Mouse (Mus musculus) embryonic stem cell, embryonic (primary cell): Measurements from ENCODE around the gene Zfp708.

Experiments used
- CTCF ChIA-PET, 4 experiments: fragments of 300-600 bp in 2 of 4; fragments of 350-600 bp in 2 of 4; sonication (Branson Sonifier 250); formaldehyde crosslinking; loops; one replicate each; lab custom pipeline; 2022; ENCODE audit warnings: inconsistent platforms in 2 of 4; lab: Charles Lee
- POLR2A ChIA-PET, 4 experiments: fragments of 300-600 bp in 2 of 4; fragments of 350-600 bp in 2 of 4; sonication (Branson Sonifier 250); formaldehyde crosslinking; loops; one replicate each; lab custom pipeline; 2022; ENCODE audit warnings: antibody characterized with exemption in 4 of 4, inconsistent platforms in 1 of 4; lab: Charles Lee

Gene Zfp708

DNA sequence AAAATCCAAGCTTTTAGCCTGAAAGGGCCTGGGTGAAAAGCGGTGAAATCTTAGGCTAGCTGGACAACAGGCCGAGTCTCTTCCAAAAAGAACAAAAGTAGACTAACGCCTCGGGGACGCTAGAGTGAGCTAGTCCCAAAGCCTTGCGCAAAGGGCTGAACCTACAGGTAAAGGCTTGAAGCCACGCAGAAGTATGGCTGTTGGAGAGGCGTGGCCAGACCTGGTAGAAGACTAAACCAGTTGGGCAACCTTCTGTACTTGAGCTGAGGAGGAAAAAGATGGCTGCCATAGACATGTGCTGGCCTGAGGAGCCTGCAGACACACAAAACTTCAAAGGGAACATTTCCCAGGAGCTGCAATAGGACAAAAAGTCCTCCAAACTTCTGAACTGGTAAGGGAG, 32.4 kb downstream of the Zfp708 start:
- POLR2A ChIA-PET = interaction anchor here in 2 of 4 experiments (0.7 to 3.4 kb wide), 11 partner anchors 9 to 355 kb away, joined by 3 to 52 read pairs (median 5); partner anchors contain the start of genes Gm28557 (in 1 of the 2) and Zfp457 (in 1 of the 2)
- CTCF ChIA-PET = interaction anchor here in 2 of 4 experiments (0.6 to 1.5 kb wide), 3 partner anchors 44 to 206 kb away, joined by 3 to 4 read pairs (median 4); no protein-coding TSS in a partner anchor

DNA sequence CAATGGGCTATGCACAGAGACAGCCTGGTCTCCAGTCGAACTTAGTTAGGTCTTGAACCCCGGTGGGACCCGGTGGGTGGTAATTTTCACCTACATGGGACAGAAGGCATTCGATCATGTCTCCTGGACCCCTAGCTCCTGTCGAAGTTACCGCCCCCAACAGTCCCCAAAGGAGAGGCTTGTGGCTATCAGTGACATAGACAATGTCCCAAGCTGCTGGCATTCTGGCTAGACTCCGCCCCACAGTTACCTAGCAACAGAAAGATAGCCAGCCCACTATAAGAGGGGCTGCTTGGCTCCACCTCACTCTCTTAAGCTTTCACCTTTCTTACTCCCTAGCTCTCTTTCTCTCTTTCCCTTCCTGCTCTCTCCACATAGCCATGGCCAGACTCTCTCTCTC, 35.3 kb downstream of the Zfp708 start:
- CTCF ChIA-PET = interaction anchor here in 1 of 4 experiments (1.1 kb wide), 1 partner anchor 47 kb away, joined by 5 read pairs; no protein-coding TSS in a partner anchor
- POLR2A ChIA-PET = interaction anchor here in 3 of 4 experiments (1.1 to 3.0 kb wide), 7 partner anchors 10 to 66 kb away, joined by 3 to 15 read pairs (median 6); no protein-coding TSS in a partner anchor

DNA sequence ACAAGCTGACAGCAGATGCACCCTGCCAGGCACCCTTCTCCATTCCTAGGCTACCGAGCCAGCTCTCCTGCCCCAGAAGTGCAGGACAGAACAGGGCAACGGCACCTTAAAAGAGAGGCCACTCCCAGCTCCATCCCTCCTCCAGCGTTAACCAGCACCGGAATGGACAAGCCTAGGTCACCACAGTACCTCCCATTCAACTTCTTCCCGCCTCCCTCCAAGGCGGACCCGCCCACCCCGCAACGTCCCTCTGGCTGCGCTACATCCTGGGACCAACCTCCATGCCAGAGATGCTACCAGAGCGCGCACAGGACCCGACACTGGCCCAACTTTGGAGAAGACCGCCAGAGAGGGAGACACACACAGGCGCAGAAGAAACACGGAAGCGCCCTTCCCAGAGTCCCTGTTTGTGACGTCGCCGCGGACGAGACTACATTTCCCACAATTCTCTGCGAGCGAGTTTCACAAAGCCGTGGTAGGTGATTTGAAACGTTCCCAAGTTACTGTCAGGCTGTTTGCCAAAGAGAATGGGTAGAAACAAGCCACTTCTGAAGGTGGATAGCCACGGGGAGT, 36.9 kb downstream of the Zfp708 start, which contains the start of gene Zfp712:
Gene Zfp712 (minus strand): TSS at position 385 of the 573 bp plus-strand sequence.
- ChIA-PET CTCF (interaction anchor here in 2 of 4 experiments (0.6 to 1.2 kb wide), 3 partner anchors 48 to 70 kb away, joined by 3 read pairs; partner anchors contain the start of gene Gm28557 (in 1 of the 2)), POLR2A (interaction anchor here in 2 of 4 experiments (0.6 to 3.0 kb wide), 26 partner anchors 8 to 497 kb away, joined by 3 to 15 read pairs (median 4); partner anchors contain the start of genes Gm28557 (in 2 of the 2), Zfp455 (in 1 of the 2) and Zfp457 (in 1 of the 2))

DNA sequence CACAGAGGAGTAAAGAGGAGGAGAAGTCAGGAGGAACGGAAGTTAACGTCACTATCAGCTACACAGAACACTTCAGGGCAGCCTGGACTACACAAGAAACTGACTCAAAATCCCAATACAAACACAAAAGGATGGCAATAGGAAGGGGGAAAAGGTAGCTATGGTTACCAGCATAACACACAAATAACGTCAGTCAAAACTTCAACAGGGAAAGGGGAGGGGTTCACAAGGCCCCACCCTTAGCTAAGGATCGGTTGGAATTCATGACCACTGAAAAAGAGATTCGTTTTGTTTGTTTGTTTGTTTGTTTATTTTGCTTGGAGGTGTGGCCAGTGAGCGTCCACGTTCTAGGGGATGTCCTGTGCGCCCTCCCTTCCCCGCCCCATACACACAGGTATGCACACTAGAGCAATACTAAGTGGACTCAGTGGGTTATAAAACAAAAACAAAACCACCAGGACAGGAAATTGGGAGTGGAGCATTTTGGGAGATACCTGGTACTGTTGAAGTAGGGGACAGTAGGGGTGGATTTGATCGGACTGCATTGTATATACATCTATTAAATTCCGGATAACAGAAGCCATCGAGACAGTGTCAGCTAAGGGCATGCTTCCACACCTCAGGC, 37.5 kb downstream of the Zfp708 start:
- ChIA-PET POLR2A (interaction anchor here in 2 of 4 experiments (0.6 to 3.0 kb wide), 26 partner anchors 8 to 496 kb away, joined by 3 to 15 read pairs (median 4); partner anchors contain the start of genes Gm28557 (in 2 of the 2), Zfp455 (in 1 of the 2) and Zfp457 (in 1 of the 2)), CTCF (interaction anchor here in 2 of 4 experiments (0.6 to 1.2 kb wide), 3 partner anchors 48 to 69 kb away, joined by 3 read pairs; partner anchors contain the start of gene Gm28557 (in 1 of the 2))
